Mouse (Mus musculus): Measurements from ENCODE around the gene Adamts3. TPM values are rescaled to one million over a fixed set of nuclear protein-coding genes. Genes with fewer than 3 reads are reported as not detected.

Adamts3 gene
- polyA plus RNA-seq, 1 experiment, result 0.98 TPM

- no peak for TF ChIP-seq POLR2A (IDR thresholded peaks at IDR 0.05; ENCODE audit: borderline replicate concordance, extremely low read depth, low read depth, low read length)
- TF ChIP-seq CTCF (IDR thresholded peaks at IDR 0.05; ENCODE audit: insufficient read depth, low read length), result no peak
- 14% methylated on average over 8 of the region's 8 CpGs for WGBS
- no peak for DNase-seq
- Histone ChIP-seq H3K4me3 (replicated peaks; ENCODE audit: extremely low read depth, low read depth, low read length) (no peak overlapping the region), H3K4me1 (ENCODE audit: control insufficient read depth, insufficient read depth, low read length) (no peaks in the 10 kb centered on the region)
Measured at GRCm38 (mm10) chr5:89883908-89884204, 722 bp upstream of the Adamts3 start.

- TF ChIP-seq POLR2A (IDR thresholded peaks at IDR 0.05; ENCODE audit: borderline replicate concordance, extremely low read depth, low read depth, low read length) (0 out of 2 replicates have a peak, but pooled peaks have one; percentile 27), CTCF (IDR thresholded peaks at IDR 0.05; ENCODE audit: insufficient read depth, low read length) (no peak)
- no peaks in the 10 kb centered on the region for H3K4me1 ChIP-seq (ENCODE audit: control insufficient read depth, insufficient read depth, low read length)
- under 1% methylated on average over 35 of the region's 35 CpGs for WGBS
- peak overlapping the region; percentile 72 for H3K4me3 ChIP-seq (replicated peaks; ENCODE audit: extremely low read depth, low read depth, low read length)
- DNase-seq, result peak; percentile 42
Measured at GRCm38 (mm10) chr5:89882091-89882734, 921 bp downstream of the Adamts3 start.

- no peak overlapping the region for H3K4me3 ChIP-seq (replicated peaks; ENCODE audit: extremely low read depth, low read depth, low read length)
- H3K4me1 ChIP-seq (ENCODE audit: control insufficient read depth, insufficient read depth, low read length), result no peaks in the 10 kb centered on the region
- TF ChIP-seq CTCF (IDR thresholded peaks at IDR 0.05; ENCODE audit: insufficient read depth, low read length), result no peak
- TF ChIP-seq POLR2A (IDR thresholded peaks at IDR 0.05; ENCODE audit: borderline replicate concordance, extremely low read depth, low read depth, low read length), result no peak
- 49% methylated on average over 4 of the region's 4 CpGs for WGBS
- DNase-seq, result no peak
Measured at GRCm38 (mm10) chr5:89881425-89881824, 1.7 kb downstream of the Adamts3 start.

GRCm38 (mm10) chr5:89878866-89879392, 4.2 kb downstream of the Adamts3 start:
- no peak for DNase-seq
- 85% methylated on average over 11 of the region's 11 CpGs for WGBS
- Histone ChIP-seq H3K4me3 (replicated peaks; ENCODE audit: extremely low read depth, low read depth, low read length) (no peak overlapping the region), H3K4me1 (ENCODE audit: control insufficient read depth, insufficient read depth, low read length) (no peaks in the 10 kb centered on the region)
- TF ChIP-seq POLR2A (IDR thresholded peaks at IDR 0.05; ENCODE audit: borderline replicate concordance, extremely low read depth, low read depth, low read length), result no peak
- no peak for TF ChIP-seq CTCF (IDR thresholded peaks at IDR 0.05; ENCODE audit: insufficient read depth, low read length)

GRCm38 (mm10) chr5:89872661-89873060, 10.5 kb downstream of the Adamts3 start:
- WGBS, result 47% methylated on average over 2 of the region's 2 CpGs
- TF ChIP-seq CTCF (IDR thresholded peaks at IDR 0.05; ENCODE audit: insufficient read depth, low read length), result no peak
- no peak for TF ChIP-seq POLR2A (IDR thresholded peaks at IDR 0.05; ENCODE audit: borderline replicate concordance, extremely low read depth, low read depth, low read length)

GRCm38 (mm10) chr5:89859603-89860002, 23.5 kb downstream of the Adamts3 start:
- TF ChIP-seq CTCF (IDR thresholded peaks at IDR 0.05; ENCODE audit: insufficient read depth, low read length), result no peak
- no peak for TF ChIP-seq POLR2A (IDR thresholded peaks at IDR 0.05; ENCODE audit: borderline replicate concordance, extremely low read depth, low read depth, low read length)
- 62% methylated on average over 4 of the region's 4 CpGs for WGBS
- DNase-seq, result no peak
- Histone ChIP-seq H3K4me1 (ENCODE audit: control insufficient read depth, insufficient read depth, low read length) (no peaks in the 10 kb centered on the region), H3K4me3 (replicated peaks; ENCODE audit: extremely low read depth, low read depth, low read length) (no peak overlapping the region)

More at GRCm38 (mm10) chr5:89872661-89873060, 10.5 kb downstream of the Adamts3 start:
- Histone ChIP-seq H3K4me3 (replicated peaks; ENCODE audit: extremely low read depth, low read depth, low read length) (no peak overlapping the region), H3K4me1 (ENCODE audit: control insufficient read depth, insufficient read depth, low read length) (no peaks in the 10 kb centered on the region)
- DNase-seq, result no peak

GRCm38 (mm10) chr5:89858837-89859236, 24.3 kb downstream of the Adamts3 start:
- Histone ChIP-seq H3K4me1 (ENCODE audit: control insufficient read depth, insufficient read depth, low read length) (no peaks in the 10 kb centered on the region), H3K4me3 (replicated peaks; ENCODE audit: extremely low read depth, low read depth, low read length) (no peak overlapping the region)
- WGBS, result 85% methylated on average over 1 of the region's 1 CpGs
- TF ChIP-seq POLR2A (IDR thresholded peaks at IDR 0.05; ENCODE audit: borderline replicate concordance, extremely low read depth, low read depth, low read length) (no peak), CTCF (IDR thresholded peaks at IDR 0.05; ENCODE audit: insufficient read depth, low read length) (no peak)
- DNase-seq, result no peak

- peaks cover 4% of the 10 kb centered on the region for H3K4me1 ChIP-seq (ENCODE audit: control insufficient read depth, insufficient read depth, low read length)
- no peak for DNase-seq
- 70% methylated on average over 1 of the region's 1 CpGs for WGBS
- no peak overlapping the region for H3K4me3 ChIP-seq (replicated peaks; ENCODE audit: extremely low read depth, low read depth, low read length)
- TF ChIP-seq POLR2A (IDR thresholded peaks at IDR 0.05; ENCODE audit: borderline replicate concordance, extremely low read depth, low read depth, low read length), result no peak
- no peak for TF ChIP-seq CTCF (IDR thresholded peaks at IDR 0.05; ENCODE audit: insufficient read depth, low read length)
Measured at GRCm38 (mm10) chr5:89846551-89846950, 36.6 kb downstream of the Adamts3 start.

GRCm38 (mm10) chr5:89844354-89844753, 38.8 kb downstream of the Adamts3 start:
- peak; percentile 5 for DNase-seq
- Histone ChIP-seq H3K4me1 (ENCODE audit: control insufficient read depth, insufficient read depth, low read length) (peaks cover 4% of the 10 kb centered on the region), H3K4me3 (replicated peaks; ENCODE audit: extremely low read depth, low read depth, low read length) (no peak overlapping the region)
- 7% methylated on average over 5 of the region's 5 CpGs for WGBS
- no peak for TF ChIP-seq POLR2A (IDR thresholded peaks at IDR 0.05; ENCODE audit: borderline replicate concordance, extremely low read depth, low read depth, low read length)
- TF ChIP-seq CTCF (IDR thresholded peaks at IDR 0.05; ENCODE audit: insufficient read depth, low read length), result no peak

- Histone ChIP-seq H3K4me3 (replicated peaks; ENCODE audit: extremely low read depth, low read depth, low read length) (no peak overlapping the region), H3K4me1 (ENCODE audit: control insufficient read depth, insufficient read depth, low read length) (peaks cover 4% of the 10 kb centered on the region)
- 58% methylated on average over 7 of the region's 7 CpGs for WGBS
- DNase-seq, result no peak
- no peak for TF ChIP-seq POLR2A (IDR thresholded peaks at IDR 0.05; ENCODE audit: borderline replicate concordance, extremely low read depth, low read depth, low read length)
- TF ChIP-seq CTCF (IDR thresholded peaks at IDR 0.05; ENCODE audit: insufficient read depth, low read length), result no peak
Measured at GRCm38 (mm10) chr5:89843478-89843877, 39.7 kb downstream of the Adamts3 start.
